Mouse (Mus musculus) neural tube, embryonic 11.5 days (tissue): ENCODE data around the gene Phf23. TPM values are rescaled to one million over a fixed set of nuclear protein-coding genes. Genes with fewer than 3 reads are reported as not detected.
"Not testable (repeated sequence)": the region's sequence is repeated elsewhere in the genome, so short reads cannot be mapped to it uniquely, and the experiment has no call there.

Source experiments
- ATAC-seq: fragments of 200-750 bp; cut with Nextera tagmentation; 2 replicates; pipeline ENCODE4 v1.8.0; 2017; ENCODE audit warnings: moderate number of reproducible peaks, mild to moderate bottlenecking, moderate TSS enrichment, moderate library complexity; ENCODE audit not compliant: insufficient read depth, low FRiP score, low TSS enrichment
- DNase-seq: peaks from one replicate; pipeline ENCODE4 v3.0.0-alpha.2; 2015; ENCODE audit warnings: low spot score
- H3K27ac ChIP-seq: fragments of 300-500 bp; sonication (generic); 2 replicates; pipeline ENCODE4 v1.5.1; 2014; ENCODE audit warnings: low read depth, mild to moderate bottlenecking, low read length
- H3K27me3 ChIP-seq: fragments of 300-500 bp; sonication (generic); 2 replicates; pipeline ENCODE4 v1.6.1; 2014; ENCODE audit warnings: mild to moderate bottlenecking, low read length, mixed read lengths; ENCODE audit not compliant: control insufficient read depth, insufficient read depth
- H3K36me3 ChIP-seq: fragments of 300-500 bp; sonication (generic); 2 replicates; pipeline ENCODE4 v1.6.1; 2014; ENCODE audit warnings: mild to moderate bottlenecking, low read length, moderate library complexity, mixed read lengths; ENCODE audit not compliant: control insufficient read depth, insufficient read depth
- H3K4me1 ChIP-seq: fragments of 300-500 bp; sonication (generic); 2 replicates; pipeline ENCODE4 v1.6.1; 2014; ENCODE audit warnings: low read length, mixed read lengths; ENCODE audit not compliant: control insufficient read depth, insufficient read depth
- H3K4me2 ChIP-seq: fragments of 300-500 bp; sonication (generic); 2 replicates; pipeline ENCODE4 v1.6.1; 2014; ENCODE audit warnings: low read depth, mild to moderate bottlenecking, moderate library complexity
- H3K4me3 ChIP-seq: fragments of 300-500 bp; sonication (generic); 2 replicates; pipeline ENCODE4 v1.5.1; 2014; ENCODE audit warnings: low read depth, low read length
- H3K9ac ChIP-seq: fragments of 300-500 bp; sonication (generic); 2 replicates; pipeline ENCODE4 v1.6.1; 2014; ENCODE audit warnings: mild to moderate bottlenecking, low read length
- H3K9me3 ChIP-seq: fragments of 300-500 bp; sonication (generic); 2 replicates; pipeline ENCODE4 v1.6.1; 2016; ENCODE audit warnings: low read length; ENCODE audit not compliant: control insufficient read depth
- WGBS: fragments of 180-500 bp; shearing (Covaris S2); extraction: QIAGEN DNeasy Blood & Tissue Kit; methylation state at CpG from one replicate; pipeline ENCODE4 v1.1.7; 2014; 5-methylcytosine and 5-hydroxymethylcytosine counted together
- polyA plus RNA-seq: library from polyadenylated mRNA; unstranded; fragments of >200 nt; fragmentation: Nextera tagmentation; extraction: Ambion mirVana; gene quantifications from 2 replicates; pipeline ENCODE4 v1.2.1, GENCODE M21; 2014

Phf23 gene
- polyA plus RNA-seq, 1 experiment from 2014 or later: 57.6 TPM

- Histone ChIP-seq H3K27me3 (no peaks in the 10 kb centered on the region), H3K27ac (no peak overlapping the region)
- 71% methylated on average over 11 of the region's 11 CpGs for WGBS
Observed at GRCm38 (mm10) chr11:69953267-69953915, 42.2 kb upstream of the Phf23 start.

DNA sequence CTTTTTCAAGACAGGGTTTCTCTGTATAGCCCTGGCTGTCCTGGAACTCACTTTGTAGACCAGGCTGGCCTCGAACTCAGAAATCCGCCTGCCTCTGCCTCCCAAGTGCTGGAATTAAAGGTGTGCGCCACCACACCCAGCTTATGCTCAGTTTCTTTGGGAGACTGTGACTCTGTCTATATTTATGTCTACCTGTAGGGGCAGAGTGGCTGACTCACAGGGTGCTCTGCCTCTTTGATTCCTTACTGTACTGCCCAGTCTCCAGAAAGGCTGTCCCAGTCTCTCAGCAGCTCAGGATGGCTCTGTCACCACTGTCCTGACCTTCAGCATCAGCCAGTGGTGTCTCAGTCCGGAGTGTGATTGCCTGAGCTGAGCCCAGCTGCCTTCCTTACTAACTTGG, 40.0 kb upstream of the Phf23 start:
- not testable (repeated sequence) for H3K36me3 ChIP-seq

More at GRCm38 (mm10) chr11:69953267-69953915, 42.2 kb upstream of the Phf23 start:
- Histone ChIP-seq H3K4me3 (no peak overlapping the region), H3K36me3 (no peaks in the 10 kb centered on the region), H3K9me3 (no peaks in the 10 kb centered on the region), H3K9ac (no peak overlapping the region), H3K4me2 (no peak overlapping the region), H3K4me1 (peaks cover 4% of the 10 kb centered on the region; the same call in 1 of the 2 replicates)
- ATAC-seq (no peak), DNase-seq (no peak)

DNA sequence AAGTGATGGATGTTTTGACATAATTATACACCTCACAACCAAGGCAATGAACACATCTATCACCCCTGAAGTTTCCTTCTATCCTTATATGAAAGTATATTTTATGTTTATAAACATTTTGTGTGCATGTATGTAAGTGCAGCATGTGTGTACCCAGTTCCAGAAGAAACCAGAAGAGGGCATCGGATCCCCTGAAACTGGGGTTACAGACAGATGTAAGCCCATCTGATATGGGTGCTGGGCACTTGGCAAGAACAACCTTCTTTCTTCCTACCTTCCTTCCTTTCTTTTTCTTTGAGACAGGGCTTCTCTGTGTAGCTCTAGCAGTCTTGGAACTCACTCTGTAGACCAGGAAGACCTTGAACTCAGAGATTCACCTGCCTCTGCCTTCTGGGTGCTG, 39.4 kb upstream of the Phf23 start:
- ATAC-seq (no peak), DNase-seq (no peak)
- Histone ChIP-seq H3K27ac (no peak overlapping the region), H3K9me3 (no peaks in the 10 kb centered on the region), H3K9ac (no peak overlapping the region), H3K27me3 (no peaks in the 10 kb centered on the region), H3K4me1 (no peaks in the 10 kb centered on the region), H3K4me2 (no peak overlapping the region), H3K4me3 (no peak overlapping the region), H3K36me3 (no peaks in the 10 kb centered on the region)
- 77% methylated on average over 1 of the region's 1 CpGs for WGBS

More for the DNA sequence above, 40.0 kb upstream of the Phf23 start:
- ATAC-seq, H3K9ac ChIP-seq, DNase-seq, H3K4me1 ChIP-seq, H3K4me3 ChIP-seq, H3K27me3 ChIP-seq, H3K9me3 ChIP-seq, H3K27ac ChIP-seq, H3K4me2 ChIP-seq: not testable (repeated sequence)
- 77% methylated on average over 4 of the region's 4 CpGs for WGBS

DNA sequence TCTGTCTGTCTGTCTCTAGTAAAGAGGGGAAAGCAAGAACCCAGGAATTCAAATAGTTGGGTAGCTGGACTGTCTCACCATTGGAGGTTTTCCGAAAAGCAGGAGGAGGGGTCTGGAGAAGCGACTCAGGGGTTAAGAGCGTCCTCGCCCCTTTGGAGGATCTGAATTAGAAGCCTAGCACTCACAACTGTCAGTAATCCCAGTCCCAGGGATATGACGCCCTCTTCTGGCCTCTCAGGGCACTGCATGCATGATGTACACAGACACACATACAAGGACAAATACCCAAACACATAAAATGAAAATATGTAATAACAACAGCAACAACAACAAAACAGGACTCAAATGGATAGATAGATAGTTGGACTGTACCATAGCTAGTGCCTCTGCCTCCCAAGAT, 35.0 kb upstream of the Phf23 start:
- Histone ChIP-seq H3K9ac (no peak overlapping the region), H3K9me3 (no peaks in the 10 kb centered on the region), H3K27ac (no peak overlapping the region), H3K4me3 (no peak overlapping the region), H3K27me3 (peaks cover 34% of the 10 kb centered on the region), H3K36me3 (no peaks in the 10 kb centered on the region), H3K4me1 (no peaks in the 10 kb centered on the region), H3K4me2 (no peak overlapping the region)
- no peak for DNase-seq
- 30% methylated on average over 5 of the region's 5 CpGs for WGBS
- ATAC-seq: no peak

- H3K4me3 ChIP-seq: no peak overlapping the region
- H3K4me1 ChIP-seq: peaks cover 2% of the 10 kb centered on the region; the same call in 1 of the 2 replicates
- no peak for DNase-seq
- H3K36me3 ChIP-seq: no peaks in the 10 kb centered on the region
- no peak overlapping the region for H3K9ac ChIP-seq
- H3K27ac ChIP-seq: no peak overlapping the region
- no peaks in the 10 kb centered on the region for H3K9me3 ChIP-seq
- H3K4me2 ChIP-seq: no peak overlapping the region
- ATAC-seq: no peak
- 48% methylated on average over 5 of the region's 5 CpGs for whole genome bisulfite sequencing
- H3K27me3 ChIP-seq: peaks cover 46% of the 10 kb centered on the region
Observed at GRCm38 (mm10) chr11:69961841-69962240, 33.7 kb upstream of the Phf23 start.

DNA sequence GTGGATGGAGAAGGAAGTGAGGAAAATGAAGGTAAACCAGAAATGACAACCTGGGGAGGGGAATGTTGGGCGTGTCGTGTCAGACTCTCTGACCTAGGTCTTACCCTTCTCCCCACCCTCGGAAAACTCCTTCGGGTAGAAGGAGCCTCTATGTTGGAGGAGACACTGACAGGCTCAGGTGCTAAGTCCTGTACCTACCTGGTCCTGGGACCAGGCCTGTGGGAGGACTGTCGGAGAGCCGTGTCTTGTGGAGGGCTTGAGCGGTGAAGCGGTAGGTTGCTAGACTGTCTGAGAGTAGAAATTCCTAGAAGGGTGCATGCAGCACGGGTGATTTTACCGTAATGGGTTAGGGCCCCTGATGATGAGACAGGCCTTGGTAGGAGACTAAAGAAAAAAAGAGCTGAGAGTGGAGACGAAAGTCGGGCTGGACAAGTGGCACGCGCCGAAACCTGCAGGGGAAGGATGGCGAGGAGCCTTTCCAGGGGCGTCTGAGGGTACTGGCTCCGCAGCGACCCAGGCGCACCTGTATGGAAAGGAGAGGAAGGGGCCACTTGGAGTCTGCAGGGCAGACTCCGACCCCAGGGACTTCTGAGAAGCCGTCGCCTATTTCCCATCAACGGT, 30.8 kb upstream of the Phf23 start, which contains the start of gene Cldn7:
Gene Cldn7 (plus strand): TSS at position 130 of the 621 bp plus-strand sequence.
- 14% methylated on average over 24 of the region's 24 CpGs for WGBS
- no peak within 1 kb of the TSS for H3K27ac ChIP-seq
- no peak for DNase-seq

GRCm38 (mm10) chr11:69965271-69966005, 30.1 kb upstream of the Phf23 start:
- peaks cover 57% of the 10 kb centered on the region for H3K27me3 ChIP-seq
- peak overlapping the region; percentile 14; the same call in 1 of the 2 replicates for H3K4me2 ChIP-seq
- H3K4me3 ChIP-seq: peak overlapping the region; percentile 27
- WGBS: 2% methylated on average over 49 of the region's 49 CpGs
- 0 out of 2 replicates have a peak, but pooled peaks cover 2% of the 10 kb centered on the region for H3K36me3 ChIP-seq
- H3K9me3 ChIP-seq: no peaks in the 10 kb centered on the region
- H3K27ac ChIP-seq: no peak overlapping the region
- H3K4me1 ChIP-seq: peaks cover 3% of the 10 kb centered on the region; the same call in 1 of the 2 replicates
- peak; percentile 23 for DNase-seq
- ATAC-seq: no peak
- H3K9ac ChIP-seq: no peak overlapping the region

More for the DNA sequence above, 30.8 kb upstream of the Phf23 start, which contains the start of gene Cldn7:
- H3K9me3 ChIP-seq: no peaks in the 10 kb centered on the region
- H3K36me3 ChIP-seq: 0 out of 2 replicates have a peak, but pooled peaks cover 2% of the 10 kb centered on the region
- peak within 1 kb of the TSS; percentile 6; the same call in 1 of the 2 replicates for H3K4me3 ChIP-seq
- H3K27me3 ChIP-seq: peaks cover 57% of the 10 kb centered on the region
- H3K4me2 ChIP-seq: peak within 1 kb of the TSS; percentile 14; the same call in 1 of the 2 replicates
- peaks cover 3% of the 10 kb centered on the region; the same call in 1 of the 2 replicates for H3K4me1 ChIP-seq
- no peak for ATAC-seq
- H3K9ac ChIP-seq: no peak within 1 kb of the TSS

GRCm38 (mm10) chr11:69966006-69966859, 29.3 kb upstream of the Phf23 start:
- Histone ChIP-seq H3K4me3 (peak overlapping the region; percentile 27), H3K27me3 (peaks cover 57% of the 10 kb centered on the region), H3K4me1 (peaks cover 3% of the 10 kb centered on the region; the same call in 1 of the 2 replicates), H3K27ac (no peak overlapping the region), H3K4me2 (peak overlapping the region; percentile 35), H3K9ac (peak overlapping the region; percentile 37), H3K36me3 (0 out of 2 replicates have a peak, but pooled peaks cover 2% of the 10 kb centered on the region), H3K9me3 (no peaks in the 10 kb centered on the region)
- 0 out of 2 replicates have a peak, but pooled peaks have one; percentile 31 for ATAC-seq
- WGBS: 2% methylated on average over 59 of the region's 59 CpGs
- peak; percentile 35 for DNase-seq
